Mouse (Mus musculus) ES-E14 (cell line): ENCODE results near the gene Galr3. TPM values are rescaled to one million over a fixed set of nuclear protein-coding genes. Genes with fewer than 3 reads are reported as not detected.

Experiments
- DNase-seq: peaks from one replicate; pipeline ENCODE4 v3.0.0-alpha.2; 2013; ENCODE audit warnings: low read depth, low spot score
- H3K27ac ChIP-seq: 2 replicates; pipeline ENCODE4 v1.5.1; 2012; ENCODE audit warnings: low read depth, mild to moderate bottlenecking, low read length, moderate library complexity, mixed read lengths; ENCODE audit not compliant: poor library complexity, insufficient read depth, severe bottlenecking
- H3K36me3 ChIP-seq: 2 replicates; pipeline ENCODE4 v1.6.1; 2012; ENCODE audit warnings: mild to moderate bottlenecking, low read length, moderate library complexity, mixed read lengths; ENCODE audit not compliant: control insufficient read depth, poor library complexity, insufficient read depth, severe bottlenecking
- H3K4me1 ChIP-seq, 2 experiments: fragments of 150-350 bp in 1 of 2; sonication (generic) in 1 of 2; 2 replicates each; pipeline ENCODE4 v1.6.1; 2012; ENCODE audit warnings: low read length in 2 of 2, mild to moderate bottlenecking in 1 of 2, mixed read lengths in 1 of 2; ENCODE audit not compliant: control insufficient read depth in 2 of 2, insufficient read depth in 2 of 2, poor library complexity in 1 of 2
- H3K4me3 ChIP-seq, 2 experiments: fragments of 150-350 bp in 1 of 2; sonication (generic) in 1 of 2; 2 replicates each; pipeline ENCODE4 v1.5.1; 2012; ENCODE audit warnings: low read length in 2 of 2, low read depth in 1 of 2, mild to moderate bottlenecking in 1 of 2, mixed read lengths in 1 of 2; ENCODE audit not compliant: insufficient read depth in 1 of 2, poor library complexity in 1 of 2, severe bottlenecking in 1 of 2
- H3K9ac ChIP-seq: 2 replicates; pipeline ENCODE4 v1.6.1; 2012; ENCODE audit warnings: low read depth, mild to moderate bottlenecking, low read length, mixed read lengths; ENCODE audit not compliant: poor library complexity, insufficient read depth, severe bottlenecking
- H3K9me3 ChIP-seq: fragments of 150-350 bp; sonication (generic); 2 replicates; pipeline ENCODE4 v1.6.1; 2012; ENCODE audit warnings: low read depth, mild to moderate bottlenecking, low read length; ENCODE audit not compliant: control insufficient read depth, insufficient read depth
- CHD2 ChIP-seq: IDR thresholded peaks from 2 replicates; pipeline ENCODE4 v1.6.1; 2014; ENCODE audit warnings: mild to moderate bottlenecking, low read depth, low read length, inconsistent platforms
- HCFC1 ChIP-seq: IDR thresholded peaks from 2 replicates; pipeline ENCODE4 v1.6.1; 2012; ENCODE audit warnings: low read length, inconsistent platforms, borderline replicate concordance; ENCODE audit not compliant: insufficient read depth
- MAFK ChIP-seq: IDR thresholded peaks from 2 replicates; pipeline ENCODE4 v1.6.1; 2014; ENCODE audit warnings: mild to moderate bottlenecking, low read depth, low read length, inconsistent platforms; ENCODE audit not compliant: insufficient read depth
- ZC3H11A ChIP-seq: IDR thresholded peaks from 2 replicates; pipeline ENCODE4 v1.6.1; 2012; ENCODE audit warnings: low read depth, mild to moderate bottlenecking, inconsistent platforms, low read length, borderline replicate concordance
- ZNF384 ChIP-seq: IDR thresholded peaks from 2 replicates; pipeline ENCODE4 v1.6.1; 2012; ENCODE audit warnings: low read depth, low read length, inconsistent platforms
- in situ Hi-C, 2 experiments: fragments of 600-800 bp; cut with MboI; formaldehyde crosslinking; loops; one replicate each; pipeline ENCODE4 v1.15.1; 2025; ENCODE audit warnings: low sequenced_read_pairs in 2 of 2, inconsistent platforms in 1 of 2; ENCODE audit not compliant: unreplicated experiment in 2 of 2
- total RNA-seq: library from RNA; depleted of rRNA; stranded (reverse); fragments of 300-350 nt; gene quantifications from 2 replicates; pipeline ENCODE4 v1.2.3, GENCODE M21; 2012

Galr3 gene
- total RNA-seq, 1 experiment: not detected

DNA sequence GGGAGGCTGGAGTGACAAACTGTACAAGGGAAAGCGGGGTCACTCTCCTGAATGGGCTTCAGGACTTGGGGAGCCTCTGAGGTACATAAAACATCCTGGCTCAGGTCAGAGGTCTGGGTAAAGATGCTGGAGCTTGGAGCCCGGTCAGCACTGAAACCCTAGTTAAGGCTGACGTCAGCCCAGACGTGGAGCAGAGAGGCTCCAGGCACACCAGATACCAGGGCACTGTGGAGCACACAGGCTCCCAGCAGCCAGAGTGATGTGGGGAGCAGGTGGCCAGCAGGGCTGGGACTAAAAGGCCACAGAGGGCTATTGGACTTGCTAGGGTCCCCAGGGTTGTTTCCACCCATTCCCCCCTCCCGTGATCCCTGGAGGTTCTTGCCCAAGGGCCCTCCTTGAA lies 32.0 kb upstream of the Galr3 start:
- Histone ChIP-seq H3K36me3 (peaks cover 5% of the 10 kb centered on the region; the same call in 1 of the 2 replicates), H3K9ac (no peak overlapping the region), H3K4me3 (no peak overlapping the region), H3K9me3 (no peaks in the 10 kb centered on the region), H3K4me1 (peaks cover 0 to 5% of the 10 kb centered on the region in 2 experiments; a peak in 2 of 4 replicates), H3K27ac (no peak overlapping the region)
- TF ChIP-seq ZNF384 (no peak), ZC3H11A (no peak), HCFC1 (no peak), CHD2 (no peak), MAFK (no peak)
- DNase-seq: no peak
- in situ Hi-C loops: no loop called here

GRCm38 (mm10) chr15:79011550-79011949 lies 30.1 kb upstream of the Galr3 start:
- Histone ChIP-seq H3K4me1 (peaks cover 0 to 2% of the 10 kb centered on the region in 2 experiments; a peak in 1 of 4 replicates), H3K36me3 (no peaks in the 10 kb centered on the region), H3K27ac (no peak overlapping the region), H3K9ac (no peak overlapping the region), H3K9me3 (no peaks in the 10 kb centered on the region), H3K4me3 (no peak overlapping the region)
- no peak for DNase-seq
- TF ChIP-seq HCFC1 (no peak), ZNF384 (no peak), ZC3H11A (no peak), CHD2 (no peak), MAFK (no peak)
- in situ Hi-C loops: no loop called here

GRCm38 (mm10) chr15:79013382-79013781 lies 28.3 kb upstream of the Galr3 start:
- TF ChIP-seq ZC3H11A (no peak), ZNF384 (no peak), CHD2 (no peak), MAFK (no peak), HCFC1 (no peak)
- Histone ChIP-seq H3K4me1 (peaks cover 0 to 2% of the 10 kb centered on the region in 2 experiments; a peak in 1 of 4 replicates), H3K9me3 (no peaks in the 10 kb centered on the region), H3K36me3 (no peaks in the 10 kb centered on the region), H3K9ac (no peak overlapping the region), H3K27ac (no peak overlapping the region), H3K4me3 (no peak overlapping the region)
- in situ Hi-C loops: no loop called here
- no peak for DNase-seq

DNA sequence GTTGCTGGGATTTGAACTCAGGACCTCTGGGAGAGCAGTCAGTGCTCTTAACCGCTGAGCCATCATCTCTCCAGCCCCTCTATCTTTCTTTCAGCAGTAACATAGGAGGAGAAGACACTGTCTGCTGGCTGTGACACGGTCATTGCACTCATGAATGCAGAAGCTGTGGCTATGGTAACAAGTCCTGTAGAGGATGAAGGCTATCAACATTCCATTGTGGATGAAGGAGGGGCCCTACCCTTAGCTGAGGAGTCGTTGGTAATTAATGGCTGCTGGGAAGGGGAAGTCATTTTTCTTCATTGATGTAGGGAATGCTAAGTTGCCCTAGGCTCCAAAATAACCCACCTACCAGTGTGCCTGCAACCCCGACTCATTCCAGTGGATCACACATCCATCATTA lies 23.5 kb upstream of the Galr3 start:
- no peaks in the 10 kb centered on the region for H3K36me3 ChIP-seq
- no peaks in the 10 kb centered on the region; a peak in 1 of 4 replicates for H3K4me1 ChIP-seq
- H3K27ac ChIP-seq: no peak overlapping the region
- TF ChIP-seq ZC3H11A (no peak), MAFK (no peak), CHD2 (no peak), HCFC1 (no peak), ZNF384 (no peak)
- DNase-seq: no peak
- in situ Hi-C loops: no loop called here
- H3K4me3 ChIP-seq: no peak overlapping the region
- no peak overlapping the region for H3K9ac ChIP-seq
- no peaks in the 10 kb centered on the region for H3K9me3 ChIP-seq

GRCm38 (mm10) chr15:79018886-79019285 lies 22.8 kb upstream of the Galr3 start:
- Histone ChIP-seq H3K4me3 (no peak overlapping the region), H3K9me3 (no peaks in the 10 kb centered on the region), H3K4me1 (no peaks in the 10 kb centered on the region; a peak in 1 of 4 replicates), H3K36me3 (no peaks in the 10 kb centered on the region), H3K27ac (no peak overlapping the region), H3K9ac (no peak overlapping the region)
- DNase-seq: no peak
- TF ChIP-seq ZC3H11A: no peak
- TF ChIP-seq CHD2: no peak
- TF ChIP-seq ZNF384: no peak
- no peak for TF ChIP-seq MAFK
- TF ChIP-seq HCFC1: no peak
- in situ Hi-C loops: no loop called here
